Mouse (Mus musculus): ENCODE measurements around the gene Rab3b. TPM values are rescaled to one million over a fixed set of nuclear protein-coding genes. Genes with fewer than 3 reads are reported as not detected.
"Not testable (repeated sequence)": the region's sequence is repeated elsewhere in the genome, so short reads cannot be mapped to it uniquely, and the experiment has no call there.

Rab3b gene
- total RNA-seq, 2 experiments from 2014 or later: 87.8 to 89.9 TPM

DNA sequence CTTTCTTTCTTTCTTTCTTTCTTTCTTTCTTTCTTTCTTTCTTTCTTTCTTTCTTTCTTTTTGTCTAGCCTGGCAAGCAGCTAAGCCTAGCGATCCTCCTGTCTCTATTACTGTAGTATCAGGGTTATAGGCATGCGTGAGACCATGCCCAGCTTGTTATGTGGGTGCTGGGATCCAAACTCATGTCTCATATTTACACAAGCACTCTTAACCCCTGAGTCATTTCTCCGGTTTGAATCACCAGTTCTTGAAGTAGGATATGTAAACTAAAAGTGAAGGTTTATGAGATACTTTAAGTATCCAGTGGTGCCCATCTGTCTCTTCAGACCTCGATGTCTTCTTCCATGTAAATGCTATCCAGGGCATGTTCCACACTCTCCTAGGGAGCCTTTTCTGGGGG lies 8.6 kb downstream of the Rab3b start:
- DNase-seq (ENCODE audit: low spot score in 2 of 2): no peak

GRCm38 (mm10) chr4:108890876-108891275 lies 12.0 kb downstream of the Rab3b start:
- DNase-seq (ENCODE audit: low spot score in 2 of 2): peak; percentile 12 to 39

- DNase-seq (ENCODE audit: low spot score in 2 of 2): no peak
Measured at GRCm38 (mm10) chr4:108900421-108900820, 21.6 kb downstream of the Rab3b start.

- no peak for DNase-seq (ENCODE audit: low spot score in 2 of 2)
Measured at GRCm38 (mm10) chr4:108902886-108903285, 24.0 kb downstream of the Rab3b start.

- no peak for DNase-seq (ENCODE audit: low spot score in 2 of 2)
Measured at GRCm38 (mm10) chr4:108903346-108903745, 24.5 kb downstream of the Rab3b start.

DNA sequence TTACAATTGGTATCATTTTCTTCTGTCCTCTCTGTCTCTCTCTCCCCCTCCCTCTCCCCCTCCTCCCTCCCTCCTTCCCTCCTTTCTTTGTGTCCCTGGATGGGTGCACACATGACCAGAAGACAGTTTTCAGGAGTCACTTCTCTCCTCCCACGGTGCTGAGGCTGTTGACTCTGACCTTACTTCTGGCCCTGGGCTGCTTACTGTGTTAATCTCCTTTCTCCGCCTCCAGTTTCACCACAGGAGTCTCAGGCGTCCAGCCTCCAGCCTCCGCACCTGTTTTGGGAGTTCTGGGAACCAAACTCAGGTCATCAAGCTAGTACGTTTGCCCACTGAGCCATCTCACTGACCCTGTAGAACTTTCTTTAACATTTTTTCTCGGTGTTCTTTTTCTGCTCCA lies 25.2 kb downstream of the Rab3b start:
- no peak for DNase-seq (ENCODE audit: low spot score in 2 of 2)

- no peak for DNase-seq (ENCODE audit: low spot score in 2 of 2)
Measured at GRCm38 (mm10) chr4:108904790-108905189, 25.9 kb downstream of the Rab3b start.

- peak in 1 of 2 experiments; percentile 32 for DNase-seq (ENCODE audit: low spot score in 2 of 2)
Measured at GRCm38 (mm10) chr4:108905859-108906258, 27.0 kb downstream of the Rab3b start.

DNA sequence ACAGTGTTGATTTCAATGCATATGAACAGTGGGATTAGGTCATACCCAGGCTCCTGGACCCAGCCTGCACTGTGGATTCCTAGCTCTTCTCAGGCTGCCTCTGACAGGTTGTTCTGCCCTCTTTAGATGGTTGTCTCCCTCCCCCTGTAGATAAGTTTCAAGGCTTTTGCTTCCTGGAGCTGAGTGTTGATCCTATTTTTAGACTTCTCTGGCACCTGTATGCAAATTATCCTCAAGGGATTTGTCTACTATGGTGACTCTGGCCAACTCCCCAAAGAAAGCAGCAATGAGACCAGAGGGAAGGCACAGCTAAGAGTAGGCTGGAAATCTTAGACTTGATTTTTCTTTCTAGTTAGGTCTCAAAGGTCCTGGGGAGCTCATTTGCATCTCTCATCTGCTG lies 28.6 kb downstream of the Rab3b start:
- no peak for DNase-seq (ENCODE audit: low spot score in 2 of 2)

GRCm38 (mm10) chr4:108909872-108910425 lies 31.1 kb downstream of the Rab3b start:
- no peak for DNase-seq (ENCODE audit: low spot score in 2 of 2)

DNA sequence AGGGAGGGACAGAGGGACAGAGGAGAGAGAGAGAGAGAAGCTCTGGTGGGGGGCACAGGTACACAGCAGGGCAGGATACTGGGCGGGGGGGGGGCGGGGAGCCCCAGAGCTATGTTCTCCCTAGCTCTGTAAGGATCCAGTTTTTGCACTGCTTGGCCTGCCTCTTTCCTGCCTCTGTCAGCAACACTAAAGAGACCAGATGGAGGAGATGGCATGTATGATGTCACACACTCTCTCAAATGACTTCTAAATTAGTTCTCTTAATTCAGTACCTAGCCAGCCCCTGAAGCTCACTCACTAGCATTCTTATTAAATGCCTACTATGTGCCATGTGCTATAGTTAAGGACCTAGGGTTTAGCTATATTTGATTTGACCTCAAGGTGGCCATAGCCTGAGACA lies 33.0 kb downstream of the Rab3b start:
- DNase-seq (ENCODE audit: low spot score in 2 of 2): no peak

GRCm38 (mm10) chr4:108913180-108913579 lies 34.3 kb downstream of the Rab3b start:
- DNase-seq (ENCODE audit: low spot score in 2 of 2): no peak

DNA sequence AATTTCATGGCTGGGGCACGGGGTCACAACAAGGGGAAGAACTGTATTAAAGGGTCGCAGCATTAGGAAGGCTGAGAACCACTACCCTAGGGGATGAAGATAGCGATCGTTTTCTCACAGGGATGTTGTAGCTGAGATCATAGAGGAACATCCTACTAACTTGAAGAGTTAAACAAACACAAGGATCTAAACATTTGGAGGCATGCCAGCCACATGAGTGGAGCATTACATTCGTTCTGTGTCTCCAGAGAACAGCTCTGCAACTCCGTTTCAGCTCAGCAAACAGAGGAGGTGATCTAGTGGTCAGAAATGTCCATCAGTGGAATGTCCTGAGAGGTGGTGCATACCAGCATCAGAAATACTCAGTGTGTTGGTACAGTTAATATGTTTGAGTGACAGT lies 35.5 kb downstream of the Rab3b start:
- no peak for DNase-seq (ENCODE audit: low spot score in 2 of 2)

- no peak for DNase-seq (ENCODE audit: low spot score in 2 of 2)
Measured at GRCm38 (mm10) chr4:108915101-108915500, 36.2 kb downstream of the Rab3b start.

DNA sequence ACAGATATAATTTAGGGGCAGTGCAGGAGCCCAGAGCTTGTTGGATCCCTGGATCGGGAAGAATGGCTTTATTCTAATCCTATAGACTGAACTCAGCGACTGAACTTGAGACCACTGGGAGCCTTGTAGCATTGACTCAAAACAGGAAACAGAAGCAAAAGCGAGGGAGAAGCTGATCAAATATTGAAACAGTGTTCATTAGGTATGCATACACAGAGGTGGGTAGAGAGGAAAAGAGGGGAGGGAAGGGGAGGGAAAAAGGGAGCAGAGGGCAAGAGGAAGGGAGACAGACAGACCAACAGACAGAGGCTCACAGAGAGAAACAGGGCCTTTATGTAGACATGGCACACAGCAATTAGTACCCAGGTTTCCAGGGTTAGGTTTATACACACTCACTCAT lies 38.8 kb downstream of the Rab3b start:
- DNase-seq (ENCODE audit: low spot score in 2 of 2): no peak

DNA sequence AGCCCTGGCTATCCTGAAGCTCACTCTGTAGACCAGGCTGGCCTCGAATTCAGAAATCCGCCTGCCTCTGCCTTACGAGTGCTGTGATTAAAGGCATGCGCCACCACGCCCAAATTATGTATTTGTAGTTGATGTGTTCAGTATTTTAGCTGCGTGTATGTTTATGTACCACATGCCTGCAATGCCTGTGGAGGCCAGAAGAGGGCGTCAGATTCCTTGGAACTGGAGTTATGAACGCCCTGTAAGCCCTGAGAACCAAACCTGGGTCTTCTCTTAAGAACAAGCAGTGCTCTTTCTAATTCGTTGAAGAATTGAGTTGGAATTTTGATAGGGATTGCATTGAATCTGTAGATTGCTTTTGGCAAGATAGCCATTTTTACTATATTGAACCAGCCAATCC lies 49.1 kb downstream of the Rab3b start:
- not testable (repeated sequence) for DNase-seq (ENCODE audit: low spot score in 2 of 2)

DNA sequence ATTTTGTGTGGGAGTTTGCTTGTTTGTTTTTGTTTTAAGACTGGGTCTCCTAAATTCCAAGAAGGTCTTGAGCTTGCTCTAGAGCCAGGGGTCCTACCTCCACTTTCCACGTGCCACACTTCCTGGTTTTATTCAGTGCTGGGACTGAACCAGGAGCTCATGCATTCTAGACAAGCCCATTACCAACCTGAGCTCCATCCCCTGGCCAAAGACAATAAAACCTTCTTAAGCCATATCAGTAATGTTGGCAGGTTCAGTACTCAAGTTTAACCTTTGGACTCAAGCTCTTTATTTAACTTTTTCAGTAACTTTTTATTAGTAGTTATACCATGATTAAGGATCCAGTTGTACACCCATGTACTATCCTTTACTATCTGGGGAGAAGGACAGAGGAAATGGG lies 54.3 kb downstream of the Rab3b start:
- no peak for DNase-seq (ENCODE audit: low spot score in 2 of 2)

DNA sequence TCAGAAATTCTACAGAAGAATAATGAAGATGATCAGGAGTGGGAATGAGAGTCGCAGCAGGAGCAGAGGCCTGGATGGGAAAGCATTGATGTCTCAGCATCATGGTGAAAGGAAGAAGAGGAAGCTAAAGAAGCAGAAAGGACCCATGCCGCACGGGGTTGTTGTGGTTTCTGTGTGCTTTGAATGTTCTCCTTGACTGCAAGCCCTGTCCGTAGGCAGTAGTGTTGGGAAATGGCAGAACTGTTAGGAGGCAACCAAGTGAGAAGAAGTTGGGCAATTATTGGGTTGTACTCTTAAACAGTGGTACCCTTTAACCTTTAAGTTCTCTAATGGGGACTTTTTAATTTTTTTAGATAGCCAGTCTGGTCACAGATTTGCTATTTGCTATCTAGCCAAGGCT lies 56.0 kb downstream of the Rab3b start:
- DNase-seq (ENCODE audit: low spot score in 2 of 2): no peak

DNA sequence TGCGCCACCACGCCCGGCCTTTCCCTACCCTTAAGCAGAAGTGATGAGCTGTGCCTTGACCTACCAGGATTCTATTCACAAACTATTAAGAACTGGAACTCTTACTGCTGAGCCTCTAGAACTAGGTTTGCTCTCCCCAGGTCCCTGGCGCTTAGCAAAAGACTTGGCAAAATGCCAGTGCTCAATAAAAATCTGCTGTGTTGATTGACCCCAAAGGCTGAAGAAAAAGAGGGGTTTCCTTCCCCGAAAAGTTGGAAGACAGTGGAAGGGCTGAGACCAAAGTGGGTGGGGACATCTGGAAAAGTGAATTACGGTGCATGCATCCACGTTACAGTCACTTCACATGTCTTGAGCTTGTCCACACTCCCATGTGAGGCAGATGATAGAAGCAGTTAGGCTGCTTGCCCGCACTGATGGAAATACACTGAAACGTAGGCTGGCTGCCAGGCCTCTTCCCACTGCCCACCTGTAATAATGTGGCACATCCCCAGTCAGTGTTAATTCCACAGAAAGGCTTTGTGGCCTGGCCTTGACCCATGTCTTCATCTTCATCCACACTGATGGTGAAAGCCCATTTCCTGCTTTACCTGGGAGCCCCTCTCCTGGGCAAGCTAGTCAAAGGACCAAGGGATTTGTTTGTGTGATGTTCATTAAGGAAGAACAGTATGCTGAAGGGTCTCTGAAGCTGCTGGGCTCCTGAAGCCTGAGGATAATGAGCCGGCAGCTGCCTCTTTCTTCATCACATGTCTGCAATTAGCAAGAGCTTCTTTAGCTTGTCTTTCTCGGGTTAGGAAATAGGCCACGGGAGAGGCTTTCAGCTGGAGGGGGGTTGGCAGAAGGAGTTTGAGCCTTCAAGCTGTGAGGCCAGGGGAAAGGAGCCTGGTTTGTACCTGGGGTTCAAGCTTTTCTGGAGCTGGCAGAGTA lies 59.2 kb downstream of the Rab3b start:
- DNase-seq (ENCODE audit: low spot score in 2 of 2): peak; percentile 60

DNA sequence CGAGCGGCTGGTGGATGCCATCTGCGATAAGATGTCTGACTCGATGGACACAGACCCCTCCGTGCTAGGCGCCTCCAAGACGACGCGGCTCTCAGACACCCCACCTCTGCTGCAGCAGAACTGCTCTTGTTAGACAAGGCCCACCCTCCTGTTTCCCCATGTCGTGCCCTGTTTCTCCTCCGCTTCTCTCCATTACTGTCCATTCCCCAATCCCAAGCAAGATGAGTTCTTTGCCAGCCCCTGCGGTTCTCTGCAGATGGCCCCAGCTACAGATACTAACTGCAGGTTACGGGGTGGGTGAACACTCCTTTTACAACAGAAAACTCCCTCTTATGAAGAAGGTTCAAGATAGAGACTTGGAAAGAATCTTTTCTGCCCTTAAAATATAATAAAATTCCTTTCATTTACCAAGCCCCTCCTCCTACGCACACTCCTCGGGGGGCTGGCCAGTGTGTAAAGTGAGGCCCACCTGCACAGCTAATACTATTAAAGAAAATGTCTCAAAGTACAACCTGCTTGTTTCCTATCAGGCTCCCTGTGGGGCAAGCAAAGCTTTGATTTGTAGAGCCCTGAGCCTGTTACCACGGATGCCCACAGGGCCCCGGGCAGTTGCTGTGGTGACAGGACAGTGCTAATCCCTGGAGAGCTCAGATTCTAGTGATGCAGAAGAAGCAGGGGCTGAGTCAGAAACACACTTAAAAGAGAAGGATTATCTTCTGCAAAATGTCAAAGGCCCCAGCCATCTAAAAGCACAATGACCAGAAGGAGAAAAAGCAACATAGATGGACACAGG lies 62.0 kb downstream of the Rab3b start:
- no peak for DNase-seq (ENCODE audit: low spot score in 2 of 2)

GRCm38 (mm10) chr4:108942171-108942570 lies 63.3 kb downstream of the Rab3b start:
- DNase-seq (ENCODE audit: low spot score in 2 of 2): no peak

Measured in left cerebral cortex, adult 18-20 months (tissue).